Mouse (Mus musculus): ENCODE results near the gene Snx27. TPM values are rescaled to one million over a fixed set of nuclear protein-coding genes. Genes with fewer than 3 reads are reported as not detected.

The Snx27 gene
- polyA plus RNA-seq (2012), result 5.6 and 6.2 TPM in 2 replicates

DNA sequence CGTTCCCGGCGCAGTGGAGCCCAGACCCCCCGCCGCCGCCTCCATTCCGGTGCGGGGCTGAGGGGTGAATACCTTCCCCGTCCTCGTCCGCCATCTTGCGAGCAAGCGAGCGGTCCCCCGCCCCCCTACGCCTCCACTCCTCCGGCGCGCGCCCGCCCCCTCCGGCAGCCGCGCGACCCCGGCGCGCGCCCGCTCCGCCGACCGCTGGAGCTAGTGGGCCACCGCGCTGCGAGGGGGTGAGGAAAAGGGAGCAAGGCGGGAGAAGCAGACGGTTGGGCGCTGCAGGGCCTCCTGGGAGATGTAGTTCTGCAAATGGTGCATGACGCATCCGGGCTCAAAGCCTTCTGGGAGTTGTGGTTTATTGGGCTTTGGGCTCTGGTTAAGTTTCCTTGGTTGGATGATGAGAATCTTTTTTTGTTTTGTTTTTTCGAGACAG is at the start of gene Snx27:
Snx27 (minus strand) TSS at position 261 of the 436 bp plus-strand sequence.

DNA sequence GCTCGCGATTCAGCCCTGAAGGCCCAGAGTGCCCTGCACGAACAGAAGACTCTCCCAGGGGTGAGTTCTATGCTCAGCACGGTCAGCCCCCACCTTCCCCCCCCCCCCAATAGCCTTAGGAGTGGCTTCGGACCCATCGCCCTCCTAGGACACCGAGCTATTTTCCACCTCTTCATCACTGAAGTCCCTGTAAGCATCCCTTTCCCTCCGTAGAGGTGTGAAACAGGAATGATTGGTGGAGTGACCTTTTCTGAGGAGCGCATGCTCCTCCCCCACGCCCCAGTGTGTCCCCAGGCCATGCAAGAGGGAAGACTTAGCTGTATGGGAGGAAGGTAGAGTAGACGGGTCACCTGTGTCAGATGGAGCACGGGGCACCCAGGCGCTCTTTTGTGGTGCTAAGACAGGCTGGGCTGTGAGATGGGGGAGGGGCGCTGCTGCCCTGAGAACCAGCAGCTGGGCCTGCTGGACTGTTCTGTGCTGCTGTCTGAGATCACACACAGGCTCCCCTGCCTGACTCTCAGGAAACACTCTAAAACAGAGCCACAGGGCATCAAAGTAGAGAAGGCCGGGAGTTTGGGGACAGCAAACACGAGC is 102.1 kb downstream of the Snx27 start, which contains the start of gene Riiad1:
Riiad1 (minus strand) TSS at position 51 of the 594 bp plus-strand sequence.

DNA sequence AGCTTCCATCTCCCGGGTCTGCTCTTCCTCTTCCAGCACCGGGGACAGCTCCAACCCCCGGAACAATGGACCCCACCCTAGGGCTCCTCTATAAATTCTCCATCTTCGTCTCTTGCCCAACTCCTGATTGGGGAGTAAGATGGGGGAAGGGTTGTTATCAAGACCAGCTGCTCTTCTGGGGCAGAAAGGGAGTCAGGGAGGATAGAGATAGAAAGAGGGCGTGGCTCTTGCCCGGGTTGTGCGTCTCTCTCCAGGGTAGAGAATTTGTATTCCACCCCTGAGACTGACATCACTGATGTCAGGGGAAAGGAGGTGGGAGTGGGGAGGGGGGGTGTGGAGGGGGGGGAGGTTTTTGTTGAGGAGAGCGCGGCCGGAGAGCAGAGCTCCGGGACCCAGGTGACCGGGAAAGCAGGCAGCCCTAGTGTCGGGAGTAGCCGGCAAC is 104.5 kb downstream of the Snx27 start, which contains the start of gene Celf3:
Celf3 (plus strand) TSS at position 315 of the 442 bp plus-strand sequence.

Other genes starting within 250 kb of the Snx27 start
- not detected in 2 replicates for gene Them5, start 240.6 kb downstream of the Snx27 start, polyA plus RNA-seq (2012)
- gene C2cd4d, start 220.3 kb downstream of the Snx27 start, polyA plus RNA-seq (2012), result not detected in 2 replicates
- 0.13 and 0.22 TPM in 2 replicates for gene Rorc, start 209.9 kb downstream of the Snx27 start, polyA plus RNA-seq (2012)
- gene Lingo4, start 184.2 kb downstream of the Snx27 start, polyA plus RNA-seq (2012), result 0.04 and 0.07 TPM in 2 replicates
- gene Tdrkh, start 169.4 kb downstream of the Snx27 start, polyA plus RNA-seq (2012), result 2.3 and 3.4 TPM in 2 replicates
- gene Mrpl9, start 139.4 kb downstream of the Snx27 start, polyA plus RNA-seq (2012), result 60.0 and 65.6 TPM in 2 replicates
- gene Oaz3, start 138.8 kb downstream of the Snx27 start, polyA plus RNA-seq (2012), result not detected in 2 replicates
- not detected in 2 replicates for gene Celf3, start 104.4 kb downstream of the Snx27 start, polyA plus RNA-seq (2012)
- gene Riiad1, start 102.4 kb downstream of the Snx27 start, polyA plus RNA-seq (2012), result 0.10 TPM in 1 of 2 replicates, not detected in the other
- gene Gm10972, start 60.4 kb upstream of the Snx27 start, polyA plus RNA-seq (2012), result not detected in 2 replicates
- 2.0 and 3.0 TPM in 2 replicates for gene Tuft1, start 76.2 kb upstream of the Snx27 start, polyA plus RNA-seq (2012)
- not detected in 2 replicates for gene Selenbp2, start 110.8 kb upstream of the Snx27 start, polyA plus RNA-seq (2012)
- 0.06 and 0.08 TPM in 2 replicates for gene Cgn, start 203.8 kb upstream of the Snx27 start, polyA plus RNA-seq (2012)